Mouse (Mus musculus): ENCODE data around the gene Mrps18a. TPM values are rescaled to one million over a fixed set of nuclear protein-coding genes. Genes with fewer than 3 reads are reported as not detected.

Gene Mrps18a
- polyA plus RNA-seq, 1 experiment = 9.7 TPM

DNA sequence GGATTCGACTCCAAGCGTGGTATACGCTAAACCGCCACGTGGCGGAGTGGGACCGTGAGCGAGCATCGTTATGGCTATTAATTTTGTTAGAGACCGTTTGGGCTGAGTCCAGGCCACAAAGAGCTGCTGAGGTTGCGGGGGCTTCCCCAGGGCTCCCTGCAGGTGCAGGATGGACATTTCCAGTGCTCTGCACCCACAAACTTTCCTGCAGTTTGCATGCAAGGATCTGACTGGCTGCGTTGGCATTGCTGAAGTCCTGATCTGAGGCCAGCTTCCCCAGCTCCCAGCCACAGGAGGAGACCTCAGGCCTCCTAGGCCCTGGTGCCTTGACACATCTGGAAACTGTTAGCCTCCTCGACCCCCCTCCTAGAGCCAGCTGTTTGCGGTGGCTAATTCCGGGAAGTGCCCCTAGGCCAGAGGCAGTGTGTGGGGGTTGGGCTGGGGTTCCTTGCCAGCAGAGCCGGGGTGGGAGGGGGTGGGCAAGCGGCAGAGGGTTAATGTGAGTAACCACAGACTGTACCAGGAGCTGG, 24.4 kb upstream of the Mrps18a start:
- no peaks in the 10 kb centered on the region for H3K9me3 ChIP-seq (ENCODE audit: control insufficient read depth, low read length)
- no peaks in the 10 kb centered on the region for H3K27me3 ChIP-seq (ENCODE audit: control insufficient read depth)
- no peak for TF ChIP-seq GATA1 (IDR thresholded peaks at IDR 0.05; ENCODE audit: low read length)
- no peak for TF ChIP-seq TAL1 (IDR thresholded peaks at IDR 0.05; ENCODE audit: low read length)
- H3K36me3 ChIP-seq (ENCODE audit: control insufficient read depth) = no peaks in the 10 kb centered on the region
- no peak overlapping the region for H3K4me3 ChIP-seq (replicated peaks)
- no peaks in the 10 kb centered on the region for H3K4me1 ChIP-seq (ENCODE audit: control insufficient read depth)

DNA sequence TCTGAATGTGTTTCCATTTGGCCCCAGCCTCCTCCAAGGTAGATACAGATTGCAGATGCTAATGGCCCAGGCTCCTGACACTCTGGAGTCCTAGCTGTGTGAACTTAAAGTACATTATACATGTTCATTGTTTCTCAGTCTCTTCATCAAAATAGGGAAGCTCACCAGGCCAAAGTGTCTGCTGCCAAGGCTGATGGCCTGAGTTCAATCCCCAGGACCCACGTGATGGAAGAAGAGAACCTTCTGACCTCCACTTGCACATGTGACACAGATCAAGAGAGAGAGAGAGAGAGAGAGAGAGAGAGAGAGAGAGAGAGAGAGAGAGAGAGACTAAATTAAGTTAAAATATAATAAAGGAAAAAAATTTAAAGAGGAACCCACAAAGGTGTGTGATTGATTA, 19.4 kb upstream of the Mrps18a start:
- TF ChIP-seq TAL1 (IDR thresholded peaks at IDR 0.05; ENCODE audit: low read length) = no peak
- no peak for TF ChIP-seq GATA1 (IDR thresholded peaks at IDR 0.05; ENCODE audit: low read length)
- no peaks in the 10 kb centered on the region for H3K4me1 ChIP-seq (ENCODE audit: control insufficient read depth)

DNA sequence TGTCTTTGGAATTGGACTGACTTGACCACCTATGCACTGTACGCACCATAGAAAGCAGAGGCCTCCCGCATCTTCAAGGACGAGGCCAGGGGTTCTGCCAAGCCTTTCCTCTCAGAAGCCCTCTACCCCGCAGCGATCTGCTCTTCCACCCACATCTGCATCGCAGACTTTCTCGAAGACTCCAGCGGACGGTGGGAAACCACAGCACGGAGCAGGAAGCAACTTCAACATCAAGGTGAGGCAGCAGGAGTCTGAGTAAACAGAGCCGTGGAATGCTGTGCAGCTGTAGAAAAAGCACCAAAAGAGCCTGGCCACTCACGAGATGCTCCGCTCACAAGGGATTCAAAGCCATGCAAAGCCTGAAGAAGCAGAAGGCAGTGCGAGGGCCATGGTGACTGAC, 18.9 kb upstream of the Mrps18a start:
- Histone ChIP-seq H3K27me3 (ENCODE audit: control insufficient read depth) (no peaks in the 10 kb centered on the region), H3K4me1 (ENCODE audit: control insufficient read depth) (no peaks in the 10 kb centered on the region)
- TF ChIP-seq GATA1 (IDR thresholded peaks at IDR 0.05; ENCODE audit: low read length) (no peak), TAL1 (IDR thresholded peaks at IDR 0.05; ENCODE audit: low read length) (no peak)

More for the DNA sequence above, 19.4 kb upstream of the Mrps18a start:
- no peak overlapping the region for H3K4me3 ChIP-seq (replicated peaks)
- no peaks in the 10 kb centered on the region for H3K27me3 ChIP-seq (ENCODE audit: control insufficient read depth)
- no peaks in the 10 kb centered on the region for H3K36me3 ChIP-seq (ENCODE audit: control insufficient read depth)
- H3K9me3 ChIP-seq (ENCODE audit: control insufficient read depth, low read length) = no peaks in the 10 kb centered on the region

DNA sequence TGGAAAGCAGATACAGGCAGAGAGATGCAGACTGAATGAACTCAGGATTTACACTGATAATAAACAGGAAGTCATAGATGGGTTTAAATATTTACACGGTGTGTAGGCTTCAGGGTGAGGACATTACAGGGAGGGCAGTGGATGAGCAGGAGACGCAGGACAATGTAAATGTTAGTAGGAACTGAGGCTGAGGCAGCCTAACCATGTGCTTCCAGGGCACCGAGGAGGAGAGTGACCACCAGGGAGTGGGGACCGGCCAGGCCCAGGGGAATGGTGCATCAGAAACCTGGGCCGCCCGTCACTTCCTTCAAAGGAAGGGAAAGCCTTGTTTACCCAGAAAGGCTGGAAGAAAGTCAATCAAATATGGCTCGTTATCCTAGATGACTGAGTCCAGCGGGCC, 12.3 kb upstream of the Mrps18a start:
- no peak overlapping the region for H3K4me3 ChIP-seq (replicated peaks)
- TF ChIP-seq GATA1 (IDR thresholded peaks at IDR 0.05; ENCODE audit: low read length) (no peak), TAL1 (IDR thresholded peaks at IDR 0.05; ENCODE audit: low read length) (no peak)
- no peaks in the 10 kb centered on the region for H3K4me1 ChIP-seq (ENCODE audit: control insufficient read depth)
- H3K36me3 ChIP-seq (ENCODE audit: control insufficient read depth) = no peaks in the 10 kb centered on the region
- no peaks in the 10 kb centered on the region for H3K27me3 ChIP-seq (ENCODE audit: control insufficient read depth)
- no peaks in the 10 kb centered on the region for H3K9me3 ChIP-seq (ENCODE audit: control insufficient read depth, low read length)

More for the DNA sequence above, 18.9 kb upstream of the Mrps18a start:
- H3K36me3 ChIP-seq (ENCODE audit: control insufficient read depth) = no peaks in the 10 kb centered on the region
- H3K9me3 ChIP-seq (ENCODE audit: control insufficient read depth, low read length) = no peaks in the 10 kb centered on the region
- no peak overlapping the region for H3K4me3 ChIP-seq (replicated peaks)

DNA sequence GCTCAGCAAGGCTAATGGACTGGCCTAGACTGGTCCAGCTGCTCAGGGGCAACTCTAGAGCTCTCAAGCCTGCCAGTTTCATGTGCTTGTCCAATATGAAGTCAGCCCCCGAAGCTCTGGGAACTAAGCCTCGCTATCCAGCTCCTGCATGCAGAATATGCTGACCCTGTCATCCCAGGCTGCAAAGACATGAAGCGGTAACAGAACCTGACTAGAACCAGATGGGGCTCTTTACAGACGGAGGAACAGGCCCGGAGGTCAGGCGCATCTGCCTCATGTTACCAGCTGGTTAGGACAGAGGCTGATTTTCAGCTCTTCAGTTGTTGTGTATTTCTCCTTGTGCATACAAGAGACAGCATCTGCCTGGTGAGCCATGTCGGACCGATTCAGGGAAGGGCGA, 8.9 kb upstream of the Mrps18a start:
- H3K4me3 ChIP-seq (replicated peaks) = no peak overlapping the region
- peaks cover 11% of the 10 kb centered on the region for H3K27me3 ChIP-seq (ENCODE audit: control insufficient read depth)
- no peaks in the 10 kb centered on the region for H3K9me3 ChIP-seq (ENCODE audit: control insufficient read depth, low read length)
- no peak for TF ChIP-seq TAL1 (IDR thresholded peaks at IDR 0.05; ENCODE audit: low read length)
- TF ChIP-seq GATA1 (IDR thresholded peaks at IDR 0.05; ENCODE audit: low read length) = no peak
- H3K4me1 ChIP-seq (ENCODE audit: control insufficient read depth) = no peaks in the 10 kb centered on the region
- no peaks in the 10 kb centered on the region for H3K36me3 ChIP-seq (ENCODE audit: control insufficient read depth)

DNA sequence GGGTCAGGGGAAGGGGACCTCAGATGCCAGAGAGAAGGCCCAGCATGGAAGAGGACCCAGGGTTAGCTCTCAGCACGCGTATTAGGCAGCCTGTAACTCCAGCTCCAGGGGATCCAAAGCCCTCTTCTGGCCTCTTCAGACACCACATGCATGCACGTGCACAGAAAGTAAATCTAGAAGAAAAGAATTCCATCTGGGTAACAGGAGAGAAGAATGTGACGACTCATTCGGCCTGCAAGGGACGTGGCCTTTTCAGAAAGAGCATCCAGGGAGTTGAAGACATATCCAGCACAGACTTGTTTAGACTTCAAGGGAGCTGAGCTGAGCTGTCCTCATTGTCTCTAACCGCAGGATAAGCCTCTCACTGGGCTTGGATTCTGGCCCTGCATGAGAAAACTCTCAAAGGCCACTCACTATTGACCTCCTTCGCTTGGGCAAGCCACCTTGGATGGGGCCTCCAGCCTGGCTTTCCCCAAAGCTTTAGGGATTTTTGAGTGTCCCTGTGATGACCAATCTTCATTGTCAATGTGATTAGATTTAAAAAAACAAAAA, 8.1 kb upstream of the Mrps18a start:
- H3K4me1 ChIP-seq (ENCODE audit: control insufficient read depth) = no peaks in the 10 kb centered on the region
- no peaks in the 10 kb centered on the region for H3K9me3 ChIP-seq (ENCODE audit: control insufficient read depth, low read length)
- H3K4me3 ChIP-seq (replicated peaks) = no peak overlapping the region
- no peaks in the 10 kb centered on the region for H3K36me3 ChIP-seq (ENCODE audit: control insufficient read depth)
- TF ChIP-seq GATA1 (IDR thresholded peaks at IDR 0.05; ENCODE audit: low read length) (no peak), TAL1 (IDR thresholded peaks at IDR 0.05; ENCODE audit: low read length) (no peak)
- H3K27me3 ChIP-seq (ENCODE audit: control insufficient read depth) = peaks cover 15% of the 10 kb centered on the region

DNA sequence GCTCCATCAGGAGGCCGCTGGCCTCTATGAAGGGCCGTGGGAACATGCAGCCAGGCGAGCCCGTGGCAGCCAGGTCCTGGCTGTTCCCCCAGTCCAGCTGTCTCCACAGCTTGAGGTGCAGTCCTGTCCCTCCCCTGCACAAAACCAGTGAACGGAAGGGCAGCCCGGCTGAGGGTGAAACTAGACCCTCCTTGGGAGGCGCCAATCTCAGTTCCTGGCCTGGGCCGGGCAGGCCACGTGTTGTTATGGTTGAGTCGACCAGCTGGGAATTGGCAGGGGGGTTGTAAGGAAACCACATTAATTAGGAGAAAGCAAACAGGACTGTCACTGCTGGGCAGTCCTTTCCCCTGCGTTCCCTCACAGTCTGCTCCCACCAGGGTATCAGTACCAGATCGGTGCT, 6.3 kb upstream of the Mrps18a start:
- peaks cover 21% of the 10 kb centered on the region for H3K27me3 ChIP-seq (ENCODE audit: control insufficient read depth)
- no peaks in the 10 kb centered on the region for H3K9me3 ChIP-seq (ENCODE audit: control insufficient read depth, low read length)
- 0 out of 2 replicates have a peak, but pooled peaks cover 2% of the 10 kb centered on the region for H3K4me1 ChIP-seq (ENCODE audit: control insufficient read depth)
- H3K36me3 ChIP-seq (ENCODE audit: control insufficient read depth) = no peaks in the 10 kb centered on the region
- no peak for TF ChIP-seq TAL1 (IDR thresholded peaks at IDR 0.05; ENCODE audit: low read length)
- no peak for TF ChIP-seq GATA1 (IDR thresholded peaks at IDR 0.05; ENCODE audit: low read length)
- H3K4me3 ChIP-seq (replicated peaks) = no peak overlapping the region

DNA sequence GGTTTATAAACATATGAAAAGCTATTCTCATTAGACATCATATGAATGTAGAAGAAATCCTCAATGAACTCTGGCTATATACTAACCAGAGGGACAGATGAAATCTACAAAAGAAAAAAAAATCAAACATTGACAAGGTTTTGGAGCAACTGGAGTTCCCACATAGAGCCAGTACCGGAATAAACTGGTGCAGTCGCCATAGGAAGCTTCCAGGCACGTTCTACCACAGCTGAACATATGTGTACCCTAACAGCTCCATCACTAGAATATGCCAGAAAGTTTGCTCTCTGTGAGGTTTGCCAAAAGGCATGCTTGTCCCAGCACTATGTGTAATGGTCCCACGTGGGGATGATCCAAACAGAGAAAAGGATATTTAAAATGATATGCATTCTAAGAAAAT, 2.5 kb upstream of the Mrps18a start:
- TF ChIP-seq GATA1 (IDR thresholded peaks at IDR 0.05; ENCODE audit: low read length) = no peak
- TF ChIP-seq TAL1 (IDR thresholded peaks at IDR 0.05; ENCODE audit: low read length) = no peak
- H3K36me3 ChIP-seq (ENCODE audit: control insufficient read depth) = no peaks in the 10 kb centered on the region; the same call in none of the 2 replicates
- peaks cover 24% of the 10 kb centered on the region for H3K4me1 ChIP-seq (ENCODE audit: control insufficient read depth)
- H3K4me3 ChIP-seq (replicated peaks) = no peak overlapping the region
- peaks cover 25% of the 10 kb centered on the region for H3K27me3 ChIP-seq (ENCODE audit: control insufficient read depth)
- no peaks in the 10 kb centered on the region for H3K9me3 ChIP-seq (ENCODE audit: control insufficient read depth, low read length)

DNA sequence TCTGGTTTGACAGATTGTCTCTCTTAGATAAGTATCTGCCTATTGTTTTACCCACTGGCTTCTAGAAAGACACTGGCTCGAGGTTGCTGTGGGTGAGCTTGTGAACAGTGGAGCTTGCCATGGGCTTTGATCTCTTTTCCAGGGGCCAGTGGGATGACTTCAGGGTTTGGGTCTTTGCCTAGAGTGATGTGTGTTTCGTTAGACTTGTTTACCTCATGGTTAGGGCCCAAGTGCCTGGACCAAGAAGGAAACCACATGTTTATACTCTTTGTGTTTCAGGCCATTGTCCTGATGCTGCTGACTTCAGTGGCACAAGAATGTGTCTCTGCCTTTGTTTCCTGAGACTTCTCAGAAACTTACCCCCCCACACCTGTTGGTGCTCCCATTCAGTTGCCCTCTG, 4.7 kb downstream of the Mrps18a start:
- Histone ChIP-seq H3K27me3 (ENCODE audit: control insufficient read depth) (no peaks in the 10 kb centered on the region), H3K36me3 (ENCODE audit: control insufficient read depth) (peaks cover 56% of the 10 kb centered on the region), H3K4me3 (replicated peaks) (no peak overlapping the region), H3K4me1 (ENCODE audit: control insufficient read depth) (peaks cover 33% of the 10 kb centered on the region), H3K9me3 (ENCODE audit: control insufficient read depth, low read length) (no peaks in the 10 kb centered on the region)
- TF ChIP-seq GATA1 (IDR thresholded peaks at IDR 0.05; ENCODE audit: low read length) = no peak
- TF ChIP-seq TAL1 (IDR thresholded peaks at IDR 0.05; ENCODE audit: low read length) = no peak

DNA sequence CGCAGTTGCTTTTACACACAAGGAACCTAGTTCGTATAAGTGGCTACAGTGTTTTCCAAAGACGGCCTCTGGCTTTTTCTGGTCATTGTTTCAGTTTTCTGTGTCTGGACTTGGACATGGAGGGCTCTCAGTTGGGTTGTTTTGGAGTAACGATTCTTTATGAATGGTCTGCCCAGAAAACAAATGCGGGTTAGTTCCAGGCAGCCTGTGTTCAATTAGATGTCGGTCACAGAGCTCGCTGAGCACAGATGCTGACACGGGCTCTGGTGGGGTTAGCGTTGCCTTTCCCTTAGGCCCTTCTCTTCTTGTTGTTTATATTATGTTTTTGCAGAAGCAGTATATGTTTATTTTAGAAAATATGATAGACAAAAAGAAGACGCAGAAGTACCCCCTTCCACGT, 5.4 kb downstream of the Mrps18a start:
- Histone ChIP-seq H3K4me1 (ENCODE audit: control insufficient read depth) (peaks cover 30% of the 10 kb centered on the region), H3K27me3 (ENCODE audit: control insufficient read depth) (no peaks in the 10 kb centered on the region), H3K4me3 (replicated peaks) (no peak overlapping the region), H3K9me3 (ENCODE audit: control insufficient read depth, low read length) (no peaks in the 10 kb centered on the region), H3K36me3 (ENCODE audit: control insufficient read depth) (peaks cover 58% of the 10 kb centered on the region)
- TF ChIP-seq GATA1 (IDR thresholded peaks at IDR 0.05; ENCODE audit: low read length) = no peak
- TF ChIP-seq TAL1 (IDR thresholded peaks at IDR 0.05; ENCODE audit: low read length) = no peak
